Mouse (Mus musculus) cerebellum, adult 2 months (tissue): Measurements from ENCODE around the gene Fchsd2.

Experiments used
- CTCF ChIP-seq: fragments of 200-500 bp; IDR thresholded peaks from 2 replicates; pipeline ENCODE4 v1.5.1; 2011; ENCODE audit warnings: low read depth, mild to moderate bottlenecking, control low read depth, low read length, moderate library complexity, borderline replicate concordance; ENCODE audit not compliant: insufficient read depth
- POLR2A ChIP-seq: fragments of 200-500 bp; IDR thresholded peaks from 2 replicates; pipeline ENCODE4 v1.6.1; 2011; ENCODE audit warnings: low read length, control low read depth, borderline replicate concordance; ENCODE audit not compliant: insufficient read depth

DNA sequence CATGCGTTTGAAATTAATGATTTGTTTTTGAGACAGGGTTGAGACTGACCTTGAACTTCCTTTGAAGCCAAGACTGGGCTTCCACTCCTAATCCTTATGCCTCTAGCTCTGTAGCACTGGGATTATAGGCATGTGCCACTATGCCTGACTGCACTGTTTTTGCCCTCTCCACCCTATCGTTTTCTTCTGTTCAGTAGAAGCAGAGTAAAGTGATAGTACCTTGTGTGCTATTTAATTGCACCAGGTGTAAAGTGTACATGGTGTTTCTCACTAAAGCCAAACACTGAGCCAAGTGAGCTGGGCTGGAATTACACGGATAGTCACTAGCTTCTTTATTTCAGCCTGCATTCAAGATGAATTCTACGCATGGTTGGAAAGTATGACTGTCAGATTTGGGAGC, 35.9 kb downstream of the Fchsd2 start:
- TF ChIP-seq CTCF (no peak), POLR2A (no peak)
